In genomic region chr5:21947610-21948381, GRCm38 (mm10) we compare ENCODE assay signal across 13 mouse cellular contexts.
DNase-seq lines count a peak whose midpoint lies in the region; ATAC-seq and TF ChIP-seq lines count a peak whose summit lies in the region.
"Had no signal": no experiment of that assay in that cellular context is flagged by ENCODE, and none has a peak within 500 bp of the region (broad histone marks: within the 10 kb centered on the region; RNA-seq: fewer than 3 reads in every experiment).

No protein-coding gene starts in this region.

- DNase-seq in frontal cortex, postnatal 14 days (ENCODE audit: low spot score in 2 of 2) = no peak
- peak; percentile 18 to 24 for DNase-seq in layer of hippocampus, postnatal 10 days (ENCODE audit: low spot score in 2 of 2)
- DNase-seq in layer of hippocampus, adult 11-12 months (ENCODE audit: low spot score) = no peak
- DNase-seq in midbrain, postnatal 0 days (ENCODE audit: low spot score) = peak; percentile 59
- DNase-seq: liver, embryonic 13.5 days; lung, postnatal 14 days; thymus, postnatal 4 days had no signal

- no peak for TF ChIP-seq CTCF in midbrain, postnatal 0 days (IDR thresholded peaks at IDR 0.05)

- no peak overlapping the region for H3K4me3 ChIP-seq in forebrain, embryonic 16.5 days (replicated peaks; ENCODE audit: low read length)
- no peak overlapping the region for H3K4me3 ChIP-seq in midbrain, postnatal 0 days (ENCODE audit: low read depth, low read length)
- H3K4me3 ChIP-seq: liver, embryonic 13.5 days; stomach, embryonic 15.5 days had no signal

- H3K9ac ChIP-seq in forebrain, embryonic 16.5 days (replicated peaks; ENCODE audit: low read depth, low read length) = no peak overlapping the region
- no peak overlapping the region for H3K9ac ChIP-seq in midbrain, postnatal 0 days (replicated peaks; ENCODE audit: low read length, poor library complexity, severe bottlenecking)
- H3K9ac ChIP-seq: liver, embryonic 13.5 days; stomach, embryonic 15.5 days had no signal

- 0 out of 2 replicates have a peak, but pooled peaks have one; percentile 27 for ATAC-seq in frontal cortex, adult (ENCODE audit: low TSS enrichment)
- peak; percentile 81 for ATAC-seq in forebrain, embryonic 16.5 days
- ATAC-seq in midbrain, postnatal 0 days (ENCODE audit: low FRiP score) = no peak
- ATAC-seq in inflammation-experienced regulatory T-cells, adult 6 months = no peak
- ATAC-seq: CD4-positive, CD25-positive, alpha-beta regulatory T cell, adult 4 months had no signal

- peaks cover 23% of the 10 kb centered on the region for H3K4me1 ChIP-seq in forebrain, embryonic 16.5 days (replicated peaks; ENCODE audit: control insufficient read depth, insufficient read depth, low read length)
- no peaks in the 10 kb centered on the region for H3K4me1 ChIP-seq in midbrain, postnatal 0 days (ENCODE audit: insufficient read depth, low read length)
- H3K4me1 ChIP-seq: liver, embryonic 13.5 days; stomach, embryonic 15.5 days had no signal

- H3K27me3 ChIP-seq in forebrain, embryonic 16.5 days (replicated peaks; ENCODE audit: control insufficient read depth, insufficient read depth, low read length) = no peaks in the 10 kb centered on the region; the same call in none of the 2 replicates
- no peaks in the 10 kb centered on the region for H3K27me3 ChIP-seq in midbrain, postnatal 0 days (ENCODE audit: insufficient read depth, low read length)
- H3K27me3 ChIP-seq: liver, embryonic 13.5 days; stomach, embryonic 15.5 days had no signal

- H3K36me3 ChIP-seq in forebrain, embryonic 16.5 days (ENCODE audit: control insufficient read depth, insufficient read depth) = no peaks in the 10 kb centered on the region
- H3K36me3 ChIP-seq in midbrain, postnatal 0 days (ENCODE audit: insufficient read depth, low read length) = no peaks in the 10 kb centered on the region
- H3K36me3 ChIP-seq: liver, embryonic 13.5 days; stomach, embryonic 15.5 days had no signal

- WGBS in forebrain, embryonic 16.5 days = 44% methylated on average over 9 of the region's 9 CpGs
- WGBS in midbrain, postnatal 0 days = 40% methylated on average over 9 of the region's 9 CpGs

- H3K27ac ChIP-seq in forebrain, embryonic 16.5 days (ENCODE audit: low read length) = no peak overlapping the region
- no peak overlapping the region for H3K27ac ChIP-seq in midbrain, postnatal 0 days (ENCODE audit: low read depth, low read length)
- H3K27ac ChIP-seq: liver, embryonic 13.5 days; stomach, embryonic 15.5 days had no signal

- no peaks in the 10 kb centered on the region for H3K9me3 ChIP-seq in forebrain, embryonic 16.5 days (ENCODE audit: control insufficient read depth, low read length)
- H3K9me3 ChIP-seq in midbrain, postnatal 0 days (ENCODE audit: low read length) = no peaks in the 10 kb centered on the region
- H3K9me3 ChIP-seq: liver, embryonic 13.5 days; stomach, embryonic 15.5 days had no signal

- no peak overlapping the region; the same call in 1 of the 2 replicates for H3K4me2 ChIP-seq in forebrain, embryonic 16.5 days (ENCODE audit: low read length)
- H3K4me2 ChIP-seq in midbrain, postnatal 0 days (ENCODE audit: low read depth, low read length, poor library complexity, severe bottlenecking) = no peak overlapping the region
- H3K4me2 ChIP-seq: heart, embryonic 11.5 days; liver, embryonic 13.5 days; stomach, embryonic 15.5 days had no signal

Comparison
In these comparisons a context has a peak if more than half of its experiments do, and no peak if none do; other contexts are left out.
1. DNase-seq: peak in layer of hippocampus, postnatal 10 days (2 of 2) and midbrain, postnatal 0 days (single experiment); none in frontal cortex, postnatal 14 days (0 of 2) and layer of hippocampus, adult 11-12 months (single experiment).
2. ATAC-seq: peak in frontal cortex, adult (single experiment) and forebrain, embryonic 16.5 days (single experiment); none in midbrain, postnatal 0 days (single experiment) and inflammation-experienced regulatory T-cells, adult 6 months (single experiment).